Mouse (Mus musculus) retina, postnatal 7 days (tissue): Measurements from ENCODE around the gene Mt3.
A peak's percentile ranks its signal among the peaks of the same experiment; 100 is the strongest.
"Not testable (repeated sequence)": the region's sequence is repeated elsewhere in the genome, so short reads cannot be mapped to it uniquely, and the experiment has no call there.

Experiments
- DNase-seq: peaks from one replicate; pipeline ENCODE4 v3.0.0-alpha.2; 2012; ENCODE audit warnings: low read depth, low spot score

Gene Mt3

DNA sequence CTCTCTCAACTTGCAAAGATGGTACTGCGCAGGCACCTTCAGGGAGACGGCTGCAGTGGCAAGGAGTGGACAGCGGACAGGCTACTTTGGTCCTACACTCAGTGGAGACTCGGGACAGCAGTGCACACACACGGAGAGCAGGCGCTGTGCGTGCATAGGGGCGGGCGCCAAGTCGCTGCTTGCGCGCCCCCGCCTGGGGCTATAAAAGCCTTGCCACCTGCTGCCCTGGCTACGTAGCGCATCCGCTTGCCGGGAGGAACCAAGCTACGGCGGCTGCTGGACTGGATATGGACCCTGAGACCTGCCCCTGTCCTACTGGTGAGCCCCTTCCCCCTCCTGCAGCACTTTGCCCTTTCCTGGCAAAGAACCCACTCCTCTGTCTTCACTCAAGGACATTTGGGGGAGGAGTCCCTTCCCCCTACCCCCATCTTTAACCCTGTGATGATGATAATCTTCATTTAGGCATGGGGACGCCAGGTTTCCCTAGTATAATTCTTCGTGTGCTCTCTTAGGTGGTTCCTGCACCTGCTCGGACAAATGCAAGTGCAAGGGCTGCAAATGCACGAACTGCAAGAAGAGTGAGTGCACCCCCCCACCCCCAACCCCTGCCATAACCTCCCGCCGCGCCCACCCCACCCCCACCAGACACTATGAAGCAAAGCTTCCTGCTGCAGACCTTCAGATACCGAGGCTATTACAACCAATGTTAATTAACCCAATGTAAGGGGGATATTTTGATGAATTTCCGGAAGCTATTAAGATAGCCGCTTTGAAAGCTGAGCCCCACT, at the start of gene Mt3:
Gene Mt3, plus strand, starts transcription at position 95 of the 788 bp plus-strand sequence.
- no peak for DNase-seq

DNA sequence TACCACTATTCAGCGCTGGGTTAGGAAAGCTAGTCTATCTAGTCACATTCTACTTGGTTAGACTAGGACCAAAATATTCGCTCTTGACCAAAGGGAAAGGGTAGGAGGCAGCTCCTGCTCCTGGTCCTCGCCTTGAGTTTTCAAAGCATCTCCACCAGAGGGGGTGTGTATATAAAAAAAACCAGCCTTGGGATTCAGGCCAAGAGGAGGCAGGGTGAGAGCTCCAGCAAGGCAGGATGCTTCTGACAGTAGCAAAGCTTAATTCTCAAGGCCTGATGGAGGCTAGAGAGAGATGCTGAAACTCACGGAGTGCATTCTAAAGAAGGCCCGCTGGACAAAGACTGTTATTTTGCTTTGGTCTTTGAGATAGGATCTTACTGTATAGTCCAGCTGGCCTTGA, 48.3 kb upstream of the Mt3 start:
- no peak for DNase-seq

DNA sequence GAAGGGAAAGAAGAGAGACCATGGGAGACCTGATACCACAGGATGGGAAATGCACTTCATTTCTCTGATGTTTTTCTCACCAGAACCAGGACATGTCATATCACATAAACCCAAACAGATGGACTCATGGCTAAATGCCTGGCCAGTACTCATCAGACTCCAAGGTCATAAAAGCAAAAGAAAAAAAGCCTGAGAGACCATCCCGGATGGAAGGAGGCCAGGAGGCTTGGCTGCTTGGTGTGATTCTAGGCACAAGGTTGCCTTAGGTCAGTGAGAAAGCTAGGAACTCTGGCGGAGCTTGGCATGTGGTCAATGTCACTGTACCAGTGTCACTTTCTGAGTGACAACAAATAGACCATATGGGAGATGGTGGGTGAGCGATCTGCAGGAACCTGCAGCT, 44.5 kb upstream of the Mt3 start:
- DNase-seq: no peak

DNA sequence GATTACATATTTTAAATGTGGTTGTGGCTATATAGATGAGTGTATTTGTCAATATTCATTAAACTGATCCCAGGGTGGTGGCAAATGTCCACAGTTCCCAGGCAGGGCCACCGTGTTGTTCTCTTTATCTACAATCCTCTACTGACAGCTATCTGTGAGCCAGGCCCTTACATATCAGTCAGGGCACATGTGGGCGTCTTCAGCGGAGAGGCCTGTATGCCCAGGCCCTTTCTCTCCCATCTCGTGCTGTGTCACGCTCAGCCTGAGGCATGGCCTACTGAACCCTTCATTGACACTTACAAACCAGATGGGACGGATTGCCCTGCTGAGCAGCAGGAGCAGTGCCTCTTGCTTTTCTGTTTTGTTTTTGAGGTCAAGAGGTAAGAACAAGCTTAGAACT, 43.0 kb upstream of the Mt3 start:
- no peak for DNase-seq

DNA sequence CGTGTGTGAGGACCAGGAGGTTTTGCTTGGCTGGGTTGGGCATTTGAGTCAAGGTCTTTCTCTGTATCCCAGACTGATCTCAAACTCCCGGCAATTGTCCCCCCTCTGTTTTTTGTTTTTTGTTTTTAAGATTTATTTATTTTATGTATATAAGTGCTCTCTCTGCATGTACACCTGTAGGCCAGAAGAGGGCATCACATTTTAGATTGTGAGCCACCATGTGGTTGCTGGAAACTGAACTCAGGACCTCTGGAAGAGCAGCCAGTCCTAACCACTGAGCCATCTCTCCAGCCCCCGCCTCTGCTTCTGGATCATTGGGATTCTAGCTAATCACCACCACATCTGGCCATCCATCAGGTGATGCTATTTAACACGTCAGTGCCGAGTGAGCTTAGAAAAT, 42.6 kb upstream of the Mt3 start:
- no peak for DNase-seq

DNA sequence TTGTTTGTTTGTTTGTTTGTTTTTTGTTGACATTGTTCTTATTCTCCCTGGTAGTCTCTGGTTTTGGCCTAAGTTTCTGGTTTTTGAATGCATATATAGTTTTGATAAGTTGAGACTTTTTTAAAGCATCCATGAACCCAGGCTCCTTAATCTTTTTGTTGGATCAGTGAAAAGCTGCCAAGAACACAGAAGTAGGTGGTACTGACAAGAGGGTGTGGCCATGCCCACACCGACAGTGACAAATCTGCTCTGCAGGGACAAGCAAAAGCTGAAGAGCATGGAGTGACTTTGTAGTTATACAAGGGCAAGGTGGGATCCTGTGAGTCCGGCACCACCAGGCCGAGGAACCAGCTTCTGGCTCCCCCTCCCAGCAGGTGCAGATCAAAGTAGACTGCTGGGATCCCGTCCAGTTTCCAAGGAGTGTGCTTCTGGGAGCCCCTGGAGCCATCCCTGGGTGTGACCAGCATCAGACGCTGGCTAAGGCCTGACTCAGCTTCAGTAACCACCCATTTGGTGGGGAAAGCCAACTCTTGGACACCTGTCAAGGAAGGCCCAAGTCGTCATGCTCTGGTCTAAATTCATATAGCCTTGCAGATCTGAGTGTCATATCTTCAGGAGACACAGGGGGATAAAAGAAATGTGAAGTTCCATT, 41.8 kb upstream of the Mt3 start:
- no peak for DNase-seq

DNA sequence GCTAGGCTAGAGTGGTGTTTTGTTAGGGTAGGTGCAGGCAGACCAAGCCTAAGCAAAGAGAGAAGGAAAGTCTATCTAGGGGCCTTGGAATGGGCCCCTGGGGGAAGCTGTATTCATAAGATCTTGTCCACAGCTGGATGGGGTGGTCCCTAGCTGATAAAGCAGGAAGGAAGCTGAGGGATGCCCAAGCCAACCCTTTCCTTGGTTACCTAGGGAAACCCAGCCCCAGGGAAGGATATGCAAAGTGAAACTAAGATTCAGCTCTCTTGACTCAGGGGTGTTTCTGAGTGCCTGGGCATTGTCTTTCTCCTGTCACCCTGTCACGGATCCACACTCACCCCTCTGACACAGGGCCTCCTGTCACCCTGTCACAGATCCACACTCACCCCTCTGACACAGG, 39.0 kb upstream of the Mt3 start:
- no peak for DNase-seq

DNA sequence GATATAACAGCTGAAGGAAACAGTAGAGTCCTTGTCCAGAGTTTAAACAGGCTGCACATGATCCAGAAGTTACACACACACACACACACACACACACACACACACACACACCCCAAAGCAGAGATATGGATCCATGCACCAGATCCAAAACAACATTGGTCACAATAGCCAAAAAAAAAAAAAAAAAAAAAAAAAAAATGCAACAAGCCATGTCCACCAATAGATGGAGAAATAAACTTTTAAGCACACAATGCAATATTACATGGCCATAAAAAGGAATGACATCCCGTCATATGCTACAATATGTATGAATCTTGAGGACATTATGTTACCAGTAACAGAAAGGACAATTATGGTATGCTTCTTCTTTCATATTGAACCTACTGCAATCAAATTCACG, 38.4 kb upstream of the Mt3 start:
- DNase-seq: no peak

DNA sequence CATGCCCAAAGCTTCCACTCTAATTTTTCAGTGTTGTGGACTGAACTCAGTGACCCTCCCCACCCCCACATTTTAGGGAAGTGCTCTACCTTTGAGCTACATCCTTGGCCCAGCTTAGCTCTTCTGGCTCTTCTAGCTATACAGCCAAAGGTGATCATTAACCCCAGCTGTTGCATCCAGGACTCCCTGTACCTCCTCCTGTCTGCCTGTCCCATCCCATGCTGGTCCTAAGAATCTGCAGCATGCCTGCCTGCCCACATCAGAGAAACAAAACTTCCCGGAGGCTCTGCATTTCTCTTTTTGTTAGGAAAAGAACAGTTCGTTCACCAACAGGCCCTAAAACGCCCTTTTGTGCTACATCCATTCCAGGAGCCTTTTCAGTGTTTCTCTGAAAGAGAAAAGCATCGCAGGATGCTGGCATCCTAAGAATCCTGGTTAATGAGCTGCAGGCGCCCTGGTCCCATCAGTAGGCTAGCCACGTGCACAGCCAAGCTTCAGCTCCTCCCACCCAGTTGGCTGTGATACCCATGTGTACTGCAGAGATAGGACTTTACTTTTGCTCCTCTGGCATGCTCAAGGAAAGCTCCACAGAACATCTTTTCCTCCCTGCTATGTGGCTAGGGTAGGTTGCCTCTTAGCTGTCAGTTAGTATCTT, 33.5 kb upstream of the Mt3 start:
- DNase-seq: peak; percentile 6

DNA sequence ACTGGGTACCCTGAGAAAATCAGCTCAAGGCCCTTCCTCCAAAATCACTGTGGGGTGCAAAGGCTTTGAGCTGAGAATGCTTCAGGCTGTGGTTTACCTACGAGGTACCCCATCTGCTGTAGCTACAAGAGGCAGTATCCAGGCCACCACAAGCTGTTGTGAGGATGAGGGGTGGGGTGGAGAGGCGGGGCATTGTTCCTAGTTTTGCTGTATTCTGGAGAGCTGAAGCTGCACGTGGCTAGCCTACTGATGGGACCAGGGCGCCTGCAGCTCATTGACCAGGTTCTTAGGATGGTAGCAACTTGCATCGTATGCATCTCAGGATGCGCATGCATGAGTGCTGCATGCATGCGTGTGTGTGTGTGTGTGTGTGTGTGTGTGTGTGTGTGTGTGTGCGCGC, 30.8 kb upstream of the Mt3 start:
- DNase-seq: no peak

DNA sequence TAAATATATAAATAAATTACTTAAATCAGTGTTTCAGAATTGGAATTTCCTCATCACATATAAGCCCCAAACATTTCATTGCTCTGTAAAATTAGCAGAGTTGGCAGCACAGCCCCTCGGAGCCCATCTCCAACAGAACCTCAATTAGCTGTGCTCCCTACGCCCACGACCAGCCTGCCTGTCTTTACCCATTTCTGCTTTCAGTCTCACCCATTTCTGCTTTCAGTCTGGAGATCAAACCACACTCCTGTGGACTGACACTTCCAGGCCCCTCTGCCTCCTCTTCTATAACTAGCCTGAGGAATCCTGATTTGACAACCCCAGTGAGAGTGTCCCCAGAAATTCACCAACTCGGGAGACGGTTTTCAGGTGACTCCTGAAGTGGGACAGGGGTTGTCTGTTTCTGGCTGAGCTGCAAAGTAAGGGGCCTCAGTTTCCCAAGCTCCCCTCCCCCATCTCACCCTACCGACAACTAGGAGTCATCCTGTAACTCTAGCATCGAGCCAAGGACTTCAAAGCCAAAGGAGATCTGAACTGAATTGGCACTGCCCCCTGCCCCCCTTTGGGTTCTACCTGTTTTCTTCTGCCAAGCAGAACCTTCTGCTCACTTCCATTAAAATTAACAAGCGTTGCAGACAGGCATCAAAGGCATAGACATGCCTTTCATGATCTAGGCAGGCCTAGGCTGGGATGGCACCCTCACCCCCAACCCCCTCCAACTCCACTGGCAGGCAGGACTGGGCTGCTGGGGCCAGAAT, 29.5 kb upstream of the Mt3 start:
- no peak for DNase-seq

DNA sequence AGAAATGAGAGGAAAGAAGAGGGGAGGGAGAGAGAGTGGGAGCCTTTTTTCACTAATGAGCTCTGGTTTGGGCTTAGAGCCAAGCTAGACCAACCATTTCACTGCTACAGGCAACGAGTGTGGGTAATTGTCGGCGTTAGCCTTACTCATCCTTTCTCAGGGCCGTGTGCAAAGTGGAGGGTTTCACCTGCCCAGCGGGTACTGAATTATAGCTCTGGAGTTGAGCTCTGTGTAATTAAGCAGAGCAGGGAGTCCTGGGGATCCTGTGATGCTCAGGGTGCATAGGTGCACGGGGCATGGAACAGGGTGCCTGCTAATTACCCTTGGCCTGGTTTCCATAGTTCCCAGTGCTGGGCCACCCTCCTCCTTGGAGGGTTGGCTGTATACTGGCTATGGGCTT, 24.7 kb upstream of the Mt3 start:
- DNase-seq: no peak

DNA sequence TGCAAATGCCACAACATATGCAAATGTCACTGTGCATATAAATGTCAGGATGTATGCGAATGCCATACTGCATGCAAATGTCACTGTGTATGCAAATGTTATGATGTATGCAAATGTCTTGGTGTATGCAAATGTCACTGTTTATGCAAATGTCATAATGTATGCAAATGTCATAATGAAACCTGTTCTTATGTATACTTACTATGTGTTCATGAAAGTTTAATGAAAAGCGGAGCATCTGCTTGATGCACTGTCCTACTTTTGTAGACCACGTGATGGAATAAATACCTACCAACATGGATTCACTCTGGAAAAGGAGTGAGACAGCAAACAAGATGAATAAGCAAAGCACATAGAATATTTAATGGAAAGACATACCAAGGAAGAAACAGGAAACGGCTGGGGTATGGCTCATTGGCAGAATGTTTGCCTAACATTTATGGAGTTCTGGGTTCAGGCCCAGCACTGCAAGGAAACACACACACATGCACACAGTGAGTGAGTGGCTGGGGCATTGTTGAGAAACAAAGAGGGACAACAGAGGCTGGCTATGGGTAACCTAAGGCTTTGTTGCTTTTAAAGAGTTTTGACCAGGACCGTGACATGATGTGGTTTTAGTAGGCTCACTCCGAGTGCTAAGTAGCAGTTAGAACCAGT, 23.1 kb upstream of the Mt3 start:
- no peak for DNase-seq

DNA sequence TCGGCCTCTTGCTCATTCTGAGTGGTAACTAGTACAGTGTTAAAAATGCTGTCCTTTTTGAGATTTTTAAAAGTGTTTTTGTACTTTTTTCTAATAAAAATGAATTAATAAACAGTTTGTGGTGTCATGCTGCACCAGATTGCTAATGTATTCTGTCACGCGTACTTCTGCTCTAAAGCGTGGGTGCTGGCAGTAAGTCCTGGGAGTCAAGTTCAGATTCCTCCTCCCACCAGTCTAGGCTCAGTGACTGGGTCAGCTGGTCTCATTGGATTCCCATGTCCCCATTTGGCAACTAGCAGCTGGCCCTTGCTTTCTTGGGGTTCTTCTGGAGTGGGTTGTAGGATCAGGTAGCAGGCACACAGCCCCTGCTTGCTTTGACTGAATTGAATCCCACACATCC, 22.3 kb upstream of the Mt3 start:
- no peak for DNase-seq

DNA sequence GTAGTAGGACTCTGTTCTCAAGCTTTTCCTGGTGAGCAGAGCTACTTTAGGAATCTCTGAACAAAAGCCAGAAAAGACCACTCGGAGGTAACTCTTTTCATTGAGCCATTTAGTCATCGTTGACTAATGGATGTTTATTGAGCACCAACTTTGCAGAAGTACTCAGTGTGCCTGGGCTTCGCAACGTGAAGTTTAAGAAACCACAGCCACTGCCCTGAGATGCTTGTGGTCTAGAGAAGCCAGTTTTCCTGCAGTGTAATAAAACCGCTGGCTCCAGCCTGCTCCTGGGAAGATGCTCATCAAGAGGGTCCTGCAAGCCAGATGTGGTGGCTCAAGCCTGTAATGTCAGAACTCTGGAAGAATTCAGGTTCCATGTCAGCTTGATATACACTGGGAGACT, 20.3 kb upstream of the Mt3 start:
- DNase-seq: no peak

DNA sequence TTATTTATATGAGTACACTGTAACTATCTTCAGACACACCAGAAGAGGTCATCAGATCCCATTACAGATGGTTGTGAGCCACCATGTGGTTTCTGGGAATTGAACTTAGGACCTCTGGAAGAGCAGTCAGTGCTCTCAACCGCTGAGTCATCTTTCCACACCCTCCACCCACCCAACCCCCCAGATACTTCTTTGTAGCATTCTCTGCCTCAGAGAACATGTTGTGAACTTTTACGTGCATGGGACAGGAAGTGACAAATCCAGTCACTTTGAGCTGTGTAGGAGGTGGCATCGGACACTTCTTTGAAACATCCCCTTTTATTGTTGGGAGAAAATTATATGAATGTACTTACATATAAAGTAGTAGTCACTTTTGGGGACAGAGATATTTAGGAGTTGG, 17.8 kb upstream of the Mt3 start:
- DNase-seq: not testable (repeated sequence)

DNA sequence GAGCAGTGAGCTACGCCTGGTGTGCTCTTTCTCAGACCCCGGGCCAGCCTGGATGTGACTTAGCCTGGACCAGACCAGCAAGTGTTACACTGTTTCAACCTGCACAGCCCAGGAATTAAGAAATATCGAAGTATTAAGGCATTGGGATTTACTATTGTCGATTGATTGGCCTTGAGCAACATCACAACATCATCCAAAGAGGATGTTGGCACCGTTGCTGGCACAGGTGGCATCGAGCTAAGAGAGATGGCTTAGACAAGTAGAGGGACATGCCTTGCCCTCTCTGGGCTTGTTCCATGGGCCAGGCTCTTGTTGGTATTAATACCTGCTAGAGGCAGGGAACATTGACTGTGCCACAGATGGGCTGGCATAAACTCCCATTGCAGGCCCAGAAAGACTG, 16.9 kb upstream of the Mt3 start:
- DNase-seq: no peak

DNA sequence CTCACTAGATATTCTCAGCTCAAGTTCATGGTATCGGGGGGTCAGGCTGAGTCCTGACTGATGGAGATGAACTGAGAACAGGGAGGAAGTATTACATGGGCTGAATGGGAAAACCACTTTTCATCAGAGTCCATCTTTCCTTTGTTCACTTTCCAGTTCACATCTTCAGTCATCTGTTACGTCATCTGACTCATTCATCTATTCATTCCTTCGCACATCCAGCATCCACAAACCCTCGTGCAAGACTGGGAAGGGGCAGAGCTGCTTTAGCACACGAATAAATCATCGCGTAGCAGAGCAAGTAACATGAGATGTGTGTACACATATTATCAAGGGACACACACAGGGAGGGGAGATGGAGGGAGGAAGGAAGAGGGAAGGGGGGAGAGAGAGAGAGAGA, 16.2 kb upstream of the Mt3 start:
- no peak for DNase-seq

DNA sequence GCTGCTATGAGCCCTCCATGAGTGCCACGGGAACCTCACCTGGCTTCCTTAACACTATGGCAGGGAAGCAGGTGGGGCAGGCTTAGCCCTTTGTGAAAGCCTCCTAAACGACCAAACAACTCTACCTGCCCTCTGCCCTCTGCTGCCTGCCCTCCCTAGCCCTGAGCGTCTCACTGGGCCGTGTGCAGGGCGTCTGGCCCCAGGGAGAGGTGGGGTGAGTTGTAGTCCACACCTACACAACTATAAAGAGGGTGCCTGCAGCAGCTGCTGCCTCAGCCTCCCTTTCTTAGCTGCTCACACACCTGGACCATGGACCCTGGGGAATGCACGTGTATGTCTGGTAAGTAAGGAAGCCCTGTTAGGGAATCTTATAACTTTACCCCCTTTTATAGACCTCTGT, 15.5 kb upstream of the Mt3 start, which contains the start of gene Mt4:
Gene Mt4, plus strand, starts transcription at position 265 of the 400 bp plus-strand sequence.
- DNase-seq: no peak

DNA sequence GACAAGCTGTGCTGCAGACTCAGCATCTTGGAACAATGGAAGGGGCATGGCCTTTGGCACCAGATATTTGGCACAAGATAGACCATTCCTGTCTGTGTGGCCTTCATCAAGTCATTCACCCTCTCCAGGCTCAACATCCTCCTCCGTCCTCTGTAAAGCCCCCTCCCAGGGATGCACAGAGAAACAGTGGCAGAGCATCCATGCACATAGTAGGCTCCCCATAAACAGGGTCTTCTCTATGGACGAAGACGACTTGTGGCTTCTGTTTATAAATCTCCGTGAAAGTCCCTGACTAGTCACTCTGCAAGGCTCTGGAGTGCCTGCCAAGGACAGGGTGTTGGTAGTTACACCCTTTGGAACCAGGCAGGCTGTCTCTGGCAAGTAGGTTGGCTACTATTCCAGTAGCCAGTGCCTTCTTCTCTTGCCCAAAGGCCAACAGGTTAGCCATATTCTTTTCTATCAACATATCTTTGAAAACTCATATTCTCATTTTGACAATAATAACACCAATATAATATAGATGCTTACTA, 12.1 kb upstream of the Mt3 start:
- DNase-seq: no peak

DNA sequence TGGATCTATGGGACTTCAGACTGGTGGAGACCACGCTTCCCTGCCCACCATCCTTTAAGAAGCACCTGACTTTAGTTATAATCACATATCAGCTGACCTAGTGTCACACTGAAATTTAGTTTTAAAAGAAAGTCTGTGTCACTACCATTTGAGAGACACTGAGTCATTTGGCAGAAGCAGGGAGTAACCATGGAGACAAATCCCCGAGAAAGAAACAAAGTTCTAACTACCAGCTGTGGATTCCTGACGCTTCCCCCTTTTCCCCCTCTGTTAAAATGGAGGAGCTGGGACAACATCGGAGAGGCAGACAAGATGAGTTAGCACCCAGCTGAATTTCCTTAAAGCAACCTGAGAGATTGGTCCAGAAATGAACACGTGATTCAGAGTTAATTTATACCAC, 4.2 kb upstream of the Mt3 start:
- DNase-seq: no peak
